Mouse (Mus musculus): ENCODE results near the gene Pard3. TPM values are rescaled to one million over a fixed set of nuclear protein-coding genes. Genes with fewer than 3 reads are reported as not detected.

The Pard3 gene
- polyA plus RNA-seq, 1 experiment from 2014 or later = 27.3 TPM

GRCm38 (mm10) chr8:127499720-127500114 lies 436.0 kb downstream of the Pard3 start:
- DNase-seq = peak; percentile 56
- Histone ChIP-seq H3K4me2 (ENCODE audit: low read length) (peak overlapping the region; percentile 25; the same call in 1 of the 2 replicates), H3K27ac (replicated peaks; ENCODE audit: low read depth, low read length) (peak overlapping the region; percentile 68), H3K9me3 (ENCODE audit: control insufficient read depth, low read length) (no peaks in the 10 kb centered on the region), H3K4me3 (replicated peaks; ENCODE audit: low read depth, low read length) (no peak overlapping the region), H3K9ac (replicated peaks; ENCODE audit: low read length) (no peak overlapping the region), H3K4me1 (ENCODE audit: control insufficient read depth, insufficient read depth, low read length) (peaks cover 28% of the 10 kb centered on the region), H3K27me3 (ENCODE audit: control insufficient read depth, insufficient read depth, low read length) (no peaks in the 10 kb centered on the region), H3K36me3 (ENCODE audit: control insufficient read depth, insufficient read depth, low read length) (no peaks in the 10 kb centered on the region)
- WGBS = 33% methylated on average over 13 of the region's 13 CpGs
- ATAC-seq (ENCODE audit: low FRiP score, low TSS enrichment) = no peak; the same call in 1 of the 2 replicates

- Histone ChIP-seq H3K27me3 (ENCODE audit: control insufficient read depth, insufficient read depth, low read length) (no peaks in the 10 kb centered on the region), H3K4me2 (ENCODE audit: low read length) (peak overlapping the region; percentile 25; the same call in 1 of the 2 replicates), H3K4me3 (replicated peaks; ENCODE audit: low read depth, low read length) (no peak overlapping the region), H3K9me3 (ENCODE audit: control insufficient read depth, low read length) (no peaks in the 10 kb centered on the region), H3K4me1 (ENCODE audit: control insufficient read depth, insufficient read depth, low read length) (peaks cover 28% of the 10 kb centered on the region), H3K9ac (replicated peaks; ENCODE audit: low read length) (no peak overlapping the region), H3K27ac (replicated peaks; ENCODE audit: low read depth, low read length) (peak overlapping the region; percentile 68), H3K36me3 (ENCODE audit: control insufficient read depth, insufficient read depth, low read length) (no peaks in the 10 kb centered on the region)
- WGBS = 6% methylated on average over 7 of the region's 7 CpGs
- DNase-seq (peak; percentile 62), ATAC-seq (ENCODE audit: low FRiP score, low TSS enrichment) (no peak)
These were observed 436.5 kb downstream of the Pard3 start for GRCm38 (mm10) chr8:127500206-127500605.

GRCm38 (mm10) chr8:127501756-127502155 lies 438.1 kb downstream of the Pard3 start:
- H3K9me3 ChIP-seq (ENCODE audit: control insufficient read depth, low read length) = no peaks in the 10 kb centered on the region
- no peak overlapping the region for H3K9ac ChIP-seq (replicated peaks; ENCODE audit: low read length)
- H3K27me3 ChIP-seq (ENCODE audit: control insufficient read depth, insufficient read depth, low read length) = no peaks in the 10 kb centered on the region
- ATAC-seq (ENCODE audit: low FRiP score, low TSS enrichment) = no peak
- 100% methylated on average over 1 of the region's 1 CpGs for WGBS
- no peak for DNase-seq
- H3K4me2 ChIP-seq (ENCODE audit: low read length) = no peak overlapping the region
- H3K4me1 ChIP-seq (ENCODE audit: control insufficient read depth, insufficient read depth, low read length) = peaks cover 28% of the 10 kb centered on the region
- H3K27ac ChIP-seq (replicated peaks; ENCODE audit: low read depth, low read length) = no peak overlapping the region
- no peak overlapping the region for H3K4me3 ChIP-seq (replicated peaks; ENCODE audit: low read depth, low read length)
- H3K36me3 ChIP-seq (ENCODE audit: control insufficient read depth, insufficient read depth, low read length) = no peaks in the 10 kb centered on the region

GRCm38 (mm10) chr8:127505286-127505685 lies 441.6 kb downstream of the Pard3 start:
- 98% methylated on average over 1 of the region's 1 CpGs for WGBS
- Histone ChIP-seq H3K36me3 (ENCODE audit: control insufficient read depth, insufficient read depth, low read length) (no peaks in the 10 kb centered on the region), H3K9ac (replicated peaks; ENCODE audit: low read length) (no peak overlapping the region), H3K4me3 (replicated peaks; ENCODE audit: low read depth, low read length) (no peak overlapping the region), H3K27ac (replicated peaks; ENCODE audit: low read depth, low read length) (no peak overlapping the region), H3K9me3 (ENCODE audit: control insufficient read depth, low read length) (no peaks in the 10 kb centered on the region), H3K4me2 (ENCODE audit: low read length) (no peak overlapping the region), H3K4me1 (ENCODE audit: control insufficient read depth, insufficient read depth, low read length) (peaks cover 9% of the 10 kb centered on the region), H3K27me3 (ENCODE audit: control insufficient read depth, insufficient read depth, low read length) (no peaks in the 10 kb centered on the region)
- DNase-seq (no peak), ATAC-seq (ENCODE audit: low FRiP score, low TSS enrichment) (no peak)

GRCm38 (mm10) chr8:127506336-127506735 lies 442.6 kb downstream of the Pard3 start:
- no peak overlapping the region for H3K27ac ChIP-seq (replicated peaks; ENCODE audit: low read depth, low read length)
- no peak overlapping the region for H3K4me3 ChIP-seq (replicated peaks; ENCODE audit: low read depth, low read length)
- H3K36me3 ChIP-seq (ENCODE audit: control insufficient read depth, insufficient read depth, low read length) = no peaks in the 10 kb centered on the region
- H3K27me3 ChIP-seq (ENCODE audit: control insufficient read depth, insufficient read depth, low read length) = no peaks in the 10 kb centered on the region
- H3K4me1 ChIP-seq (ENCODE audit: control insufficient read depth, insufficient read depth, low read length) = no peaks in the 10 kb centered on the region
- H3K9ac ChIP-seq (replicated peaks; ENCODE audit: low read length) = no peak overlapping the region
- DNase-seq (no peak), ATAC-seq (ENCODE audit: low FRiP score, low TSS enrichment) (no peak)
- no peak overlapping the region for H3K4me2 ChIP-seq (ENCODE audit: low read length)
- WGBS = 93% methylated on average over 1 of the region's 1 CpGs
- H3K9me3 ChIP-seq (ENCODE audit: control insufficient read depth, low read length) = no peaks in the 10 kb centered on the region

- 74% methylated on average over 1 of the region's 1 CpGs for WGBS
- Histone ChIP-seq H3K4me2 (ENCODE audit: low read length) (no peak overlapping the region), H3K36me3 (ENCODE audit: control insufficient read depth, insufficient read depth, low read length) (no peaks in the 10 kb centered on the region), H3K27ac (replicated peaks; ENCODE audit: low read depth, low read length) (no peak overlapping the region), H3K9me3 (ENCODE audit: control insufficient read depth, low read length) (no peaks in the 10 kb centered on the region), H3K27me3 (ENCODE audit: control insufficient read depth, insufficient read depth, low read length) (no peaks in the 10 kb centered on the region), H3K4me3 (replicated peaks; ENCODE audit: low read depth, low read length) (no peak overlapping the region), H3K4me1 (ENCODE audit: control insufficient read depth, insufficient read depth, low read length) (0 out of 2 replicates have a peak, but pooled peaks cover 5% of the 10 kb centered on the region), H3K9ac (replicated peaks; ENCODE audit: low read length) (no peak overlapping the region)
- ATAC-seq (ENCODE audit: low FRiP score, low TSS enrichment) (no peak), DNase-seq (no peak)
These were observed 447.6 kb downstream of the Pard3 start for GRCm38 (mm10) chr8:127511341-127511740.

- H3K4me1 ChIP-seq (ENCODE audit: control insufficient read depth, insufficient read depth, low read length) = 0 out of 2 replicates have a peak, but pooled peaks cover 6% of the 10 kb centered on the region
- DNase-seq (no peak), ATAC-seq (ENCODE audit: low FRiP score, low TSS enrichment) (no peak)
- H3K36me3 ChIP-seq (ENCODE audit: control insufficient read depth, insufficient read depth, low read length) = no peaks in the 10 kb centered on the region
- H3K4me2 ChIP-seq (ENCODE audit: low read length) = no peak overlapping the region
- H3K4me3 ChIP-seq (replicated peaks; ENCODE audit: low read depth, low read length) = no peak overlapping the region
- no peaks in the 10 kb centered on the region for H3K9me3 ChIP-seq (ENCODE audit: control insufficient read depth, low read length)
- no peak overlapping the region for H3K27ac ChIP-seq (replicated peaks; ENCODE audit: low read depth, low read length)
- H3K9ac ChIP-seq (replicated peaks; ENCODE audit: low read length) = no peak overlapping the region
- WGBS = 37% methylated on average over 1 of the region's 1 CpGs
- no peaks in the 10 kb centered on the region for H3K27me3 ChIP-seq (ENCODE audit: control insufficient read depth, insufficient read depth, low read length)
These were observed 448.4 kb downstream of the Pard3 start for GRCm38 (mm10) chr8:127512001-127512573.

GRCm38 (mm10) chr8:127512580-127512979 lies 448.9 kb downstream of the Pard3 start:
- 53% methylated on average over 4 of the region's 4 CpGs for WGBS
- no peak overlapping the region for H3K4me3 ChIP-seq (replicated peaks; ENCODE audit: low read depth, low read length)
- ATAC-seq (ENCODE audit: low FRiP score, low TSS enrichment) (no peak), DNase-seq (no peak)
- H3K27me3 ChIP-seq (ENCODE audit: control insufficient read depth, insufficient read depth, low read length) = no peaks in the 10 kb centered on the region
- no peaks in the 10 kb centered on the region for H3K9me3 ChIP-seq (ENCODE audit: control insufficient read depth, low read length)
- 0 out of 2 replicates have a peak, but pooled peaks cover 6% of the 10 kb centered on the region for H3K4me1 ChIP-seq (ENCODE audit: control insufficient read depth, insufficient read depth, low read length)
- no peak overlapping the region for H3K27ac ChIP-seq (replicated peaks; ENCODE audit: low read depth, low read length)
- no peaks in the 10 kb centered on the region for H3K36me3 ChIP-seq (ENCODE audit: control insufficient read depth, insufficient read depth, low read length)
- no peak overlapping the region for H3K9ac ChIP-seq (replicated peaks; ENCODE audit: low read length)
- H3K4me2 ChIP-seq (ENCODE audit: low read length) = no peak overlapping the region

Measured in midbrain, embryonic 14.5 days (tissue).